Mouse (Mus musculus): ENCODE data around the gene Cep295nl.

- no peak for TF ChIP-seq GATA1 (IDR thresholded peaks at IDR 0.05; ENCODE audit: borderline replicate concordance, low read length)
- no peak for TF ChIP-seq FLI1 (IDR thresholded peaks at IDR 0.05; ENCODE audit: low read length)
Measured at GRCm38 (mm10) chr11:118345693-118346092, 3.4 kb upstream of the Cep295nl start.

All from megakaryocyte, embryonic 14.5 days (primary cell).